Mouse (Mus musculus) retina, embryonic 14.5 days (tissue): ENCODE measurements around the gene Nos1ap.

Experiments used
- DNase-seq: peaks from one replicate; pipeline ENCODE4 v3.0.0-alpha.2; 2015; ENCODE audit warnings: low spot score

The Nos1ap gene

DNA sequence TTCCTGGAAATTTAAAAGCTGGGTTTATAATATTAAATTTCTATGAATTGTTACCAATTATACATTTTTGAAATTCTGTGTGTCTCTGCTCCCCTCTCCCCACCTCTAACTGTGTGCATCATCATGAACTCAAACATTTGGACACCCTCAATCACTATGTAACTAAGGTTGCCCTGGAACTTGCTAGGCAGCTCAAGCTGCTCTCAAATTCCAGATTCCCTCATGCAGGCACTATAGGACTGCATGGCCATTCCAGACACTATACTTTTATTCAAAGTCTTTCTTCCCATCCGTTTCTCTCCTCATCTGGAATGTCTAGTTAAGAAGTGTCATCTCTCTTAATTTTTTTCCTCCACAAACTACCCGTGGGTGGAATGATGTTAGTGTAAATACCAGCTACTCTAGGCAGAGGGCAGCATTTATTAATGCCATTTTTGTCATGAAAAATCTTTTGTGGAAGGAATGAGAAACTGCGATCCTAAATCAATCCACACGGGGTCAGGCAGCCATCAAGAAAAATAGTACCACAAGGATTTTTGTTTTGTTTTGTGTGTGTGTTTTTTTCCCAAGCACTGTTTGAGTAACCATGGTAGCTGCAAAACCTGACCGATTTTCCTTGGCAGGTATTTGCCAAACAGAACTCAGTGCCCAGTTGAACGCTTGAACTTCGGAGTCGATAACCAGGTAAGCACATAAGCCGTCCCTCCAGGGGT, 297.3 kb downstream of the Nos1ap start:
- DNase-seq: peak; percentile 88

DNA sequence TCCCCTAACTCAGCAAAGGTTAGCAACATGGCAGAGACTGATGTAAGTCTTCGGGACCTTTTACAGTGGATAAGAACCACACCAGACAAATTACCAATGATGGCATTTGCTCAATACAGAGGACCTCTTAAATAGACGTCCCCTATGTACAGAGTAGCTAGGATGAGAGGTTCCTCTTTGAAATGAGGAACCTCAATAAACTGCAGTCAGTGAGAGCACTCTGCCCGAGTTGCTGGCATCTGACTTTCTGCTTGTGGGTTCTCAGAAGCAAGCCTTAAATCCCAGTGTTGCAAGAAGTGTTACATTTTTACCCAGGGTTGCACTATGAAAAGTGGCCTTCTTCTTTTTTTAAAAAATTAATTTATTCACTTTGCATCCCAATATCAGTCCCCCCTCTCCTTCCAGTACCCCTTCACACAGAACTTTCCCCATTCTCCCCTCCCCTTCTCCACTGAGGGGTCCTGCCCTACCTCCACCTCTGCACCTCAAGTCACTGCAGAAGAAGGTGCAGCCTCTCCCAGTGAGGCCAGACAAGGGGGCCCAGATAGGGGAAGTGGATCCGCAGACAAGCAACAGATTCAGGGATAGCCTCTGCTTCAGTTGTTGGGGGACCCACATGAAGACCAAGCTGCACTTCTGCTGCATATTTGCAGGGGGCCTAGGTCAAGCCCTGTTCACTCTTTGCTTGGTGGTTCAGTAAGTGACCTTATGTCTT, 307.1 kb downstream of the Nos1ap start:
- DNase-seq: no peak

DNA sequence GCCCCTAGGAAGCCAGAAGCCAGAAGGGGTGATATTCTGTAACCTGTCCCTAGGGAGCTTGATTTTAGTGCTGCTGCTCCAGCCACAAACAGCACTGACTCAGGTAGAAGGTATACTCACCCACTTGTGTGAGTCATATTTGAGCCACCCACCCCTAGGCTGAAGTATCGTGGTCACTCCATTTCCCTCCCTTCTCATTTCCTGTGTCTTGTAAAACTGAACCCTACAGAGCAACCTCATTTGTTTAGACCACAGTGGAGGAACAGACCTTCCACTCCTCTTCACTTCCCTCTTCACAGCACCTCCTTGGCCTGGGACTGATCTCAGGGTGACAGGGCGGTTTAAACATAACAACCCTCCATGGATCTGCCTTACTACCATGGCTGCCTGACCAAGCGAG, 312.6 kb downstream of the Nos1ap start, which contains the start of gene Sh2d1b1:
Gene Sh2d1b1 (plus strand): TSS at position 305 of the 400 bp plus-strand sequence.
- DNase-seq: no peak

DNA sequence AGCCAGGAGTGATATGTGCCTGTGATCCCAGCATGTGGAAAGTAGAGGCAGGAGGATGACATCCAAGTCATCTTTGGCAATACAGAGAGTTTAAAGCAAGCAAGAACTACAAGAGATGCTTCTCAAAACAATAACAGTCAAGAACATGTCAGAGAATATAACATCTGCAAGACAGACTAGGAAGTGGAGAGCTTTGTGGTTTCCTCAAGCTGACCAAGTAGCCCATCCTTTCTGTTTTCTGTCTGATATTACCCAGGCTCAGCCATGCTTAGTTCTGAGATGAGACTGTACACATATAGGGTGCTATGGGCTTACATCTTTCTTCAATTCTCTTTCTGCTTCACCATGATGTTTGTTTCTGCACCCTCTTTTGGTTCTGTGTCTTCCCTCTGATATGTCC, 316.4 kb downstream of the Nos1ap start:
- DNase-seq: no peak

DNA sequence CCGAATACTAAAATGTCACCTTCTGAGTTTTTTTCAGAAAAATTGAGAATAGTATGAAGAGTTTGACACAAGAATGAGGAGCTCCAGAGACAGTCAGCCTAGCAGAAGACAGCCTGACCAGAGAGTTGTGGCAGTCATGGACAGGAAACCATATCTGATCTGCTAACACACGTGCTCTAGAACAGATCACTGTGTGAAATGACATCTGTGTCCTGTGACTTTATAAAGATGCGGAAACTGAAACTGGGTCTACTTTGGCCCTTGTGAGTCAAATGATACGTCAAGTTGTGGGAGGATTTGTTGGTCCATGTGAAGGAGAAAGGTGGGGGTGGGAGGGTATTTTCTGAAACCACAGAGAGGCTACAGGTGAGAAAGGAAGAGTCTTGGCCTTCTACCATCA, 319.0 kb downstream of the Nos1ap start:
- DNase-seq: no peak

DNA sequence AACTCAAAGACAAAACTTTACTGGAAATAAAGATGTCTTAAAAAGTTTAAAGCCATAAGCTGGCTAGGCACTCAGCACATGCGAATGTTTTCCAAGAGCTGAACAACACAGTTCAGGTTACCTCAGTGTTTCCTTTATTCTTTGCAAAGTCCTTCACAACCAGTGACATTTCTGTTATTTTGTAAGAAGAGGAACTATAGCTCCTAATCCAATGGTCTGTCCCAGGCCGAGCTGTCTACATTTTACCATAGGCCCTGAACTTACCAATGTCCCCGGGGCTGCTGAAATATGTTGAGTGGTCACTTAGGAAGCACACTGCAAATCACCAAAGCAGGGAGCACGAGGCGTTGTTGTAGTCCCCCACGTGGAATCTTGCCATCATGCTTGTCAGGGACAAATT, 319.4 kb downstream of the Nos1ap start:
- DNase-seq: no peak

DNA sequence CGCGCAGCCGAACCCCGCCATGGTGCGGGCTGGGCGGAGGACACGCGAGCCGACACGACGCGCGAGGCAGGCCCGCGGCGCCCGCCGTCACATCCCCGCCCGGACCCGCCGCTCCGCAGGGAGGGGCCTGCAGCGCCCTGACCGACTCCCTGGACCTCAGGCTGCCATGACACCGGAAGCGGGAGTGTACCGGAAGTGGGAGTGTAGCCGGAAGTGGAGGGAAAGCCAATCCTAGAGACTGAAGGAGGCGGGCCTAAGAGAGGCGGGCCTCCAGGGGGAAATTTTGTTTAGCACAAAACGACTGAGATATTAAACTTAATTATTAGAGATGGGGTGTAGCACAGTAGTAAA, 334.1 kb downstream of the Nos1ap start:
- peak; percentile 82 for DNase-seq

DNA sequence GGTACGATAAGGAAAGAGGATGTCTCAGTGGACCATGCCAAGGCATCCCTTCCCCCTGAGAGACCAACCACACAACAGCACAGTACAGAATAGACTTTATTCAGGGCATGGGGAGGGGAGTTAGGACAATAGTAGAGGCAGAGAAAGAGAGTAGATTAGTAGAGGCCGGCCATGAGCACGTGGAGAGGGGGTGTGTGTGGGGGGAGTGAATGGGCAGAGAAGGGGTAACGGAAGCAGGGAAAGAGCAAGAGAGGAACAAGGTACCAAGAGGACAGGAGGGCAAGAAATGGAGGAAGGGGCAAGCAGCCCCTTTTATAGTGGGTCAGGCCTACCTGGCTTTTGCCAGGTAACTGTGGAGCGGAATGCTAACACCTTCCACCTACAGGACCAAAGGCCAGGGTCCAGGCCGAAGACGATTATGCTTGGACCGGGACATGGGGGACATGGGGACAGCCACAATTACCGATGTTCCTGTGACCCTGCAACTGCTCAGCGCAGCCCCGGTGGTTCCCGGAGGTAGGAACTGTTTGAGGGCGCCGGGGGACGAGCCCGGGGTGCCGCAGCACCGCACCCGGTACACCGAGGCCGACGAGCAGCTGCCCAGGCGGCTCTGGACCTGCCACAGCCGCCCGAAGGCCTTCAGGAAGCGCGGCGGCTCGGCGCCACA, 334.6 kb downstream of the Nos1ap start:
- no peak for DNase-seq
